Mouse (Mus musculus) lung, embryonic 16.5 days (tissue): ENCODE measurements around the gene Ckm. TPM values are rescaled to one million over a fixed set of nuclear protein-coding genes. Genes with fewer than 3 reads are reported as not detected.
A peak's percentile ranks its signal among the peaks of the same experiment; 100 is the strongest.

ENCODE experiments used
- ATAC-seq: fragments of 200-750 bp; cut with Nextera tagmentation; 2 replicates; pipeline ENCODE4 v1.8.0; 2017; ENCODE audit warnings: low read depth, mild to moderate bottlenecking, moderate library complexity
- H3K27ac ChIP-seq: fragments of 300-500 bp; sonication (generic); 2 replicates; pipeline ENCODE4 v1.5.1; 2014; ENCODE audit warnings: mild to moderate bottlenecking, control low read depth, low read length
- H3K27me3 ChIP-seq: fragments of 300-500 bp; sonication (generic); 2 replicates; pipeline ENCODE4 v1.6.1; 2014; ENCODE audit warnings: low read depth, low read length, mixed read lengths; ENCODE audit not compliant: control insufficient read depth, insufficient read depth
- H3K36me3 ChIP-seq: fragments of 300-500 bp; sonication (generic); 2 replicates; pipeline ENCODE4 v1.6.1; 2014; ENCODE audit warnings: low read length; ENCODE audit not compliant: control insufficient read depth, insufficient read depth
- H3K4me1 ChIP-seq: fragments of 300-500 bp; sonication (generic); replicated peaks from 2 replicates; pipeline ENCODE4 v1.6.1; 2014; ENCODE audit warnings: low read length, mixed read lengths; ENCODE audit not compliant: control insufficient read depth, insufficient read depth
- H3K4me2 ChIP-seq: fragments of 300-500 bp; sonication (generic); 2 replicates; pipeline ENCODE4 v1.6.1; 2014; ENCODE audit warnings: low read depth, low read length, control low read depth
- H3K4me3 ChIP-seq: fragments of 300-500 bp; sonication (generic); 2 replicates; pipeline ENCODE4 v1.5.1; 2014; ENCODE audit warnings: mild to moderate bottlenecking, low read length, control low read depth
- H3K9ac ChIP-seq: fragments of 300-500 bp; sonication (generic); 2 replicates; pipeline ENCODE4 v1.6.1; 2014; ENCODE audit warnings: low read length, control low read depth
- H3K9me3 ChIP-seq: fragments of 300-500 bp; sonication (generic); 2 replicates; pipeline ENCODE4 v1.6.1; 2016; ENCODE audit warnings: low read length; ENCODE audit not compliant: control insufficient read depth
- WGBS: fragments of 180-500 bp; shearing (Covaris S2); extraction: QIAGEN DNeasy Blood & Tissue Kit; methylation state at CpG from one replicate; pipeline ENCODE4 v1.1.7; 2014; 5-methylcytosine and 5-hydroxymethylcytosine counted together
- polyA plus RNA-seq: library from polyadenylated mRNA; unstranded; fragments of >200 nt; fragmentation: Nextera tagmentation; extraction: Ambion mirVana; gene quantifications from 2 replicates; pipeline ENCODE4 v1.2.1, GENCODE M21; 2015

Gene Ckm
- polyA plus RNA-seq, 1 experiment from 2014 or later = 78.9 TPM

DNA sequence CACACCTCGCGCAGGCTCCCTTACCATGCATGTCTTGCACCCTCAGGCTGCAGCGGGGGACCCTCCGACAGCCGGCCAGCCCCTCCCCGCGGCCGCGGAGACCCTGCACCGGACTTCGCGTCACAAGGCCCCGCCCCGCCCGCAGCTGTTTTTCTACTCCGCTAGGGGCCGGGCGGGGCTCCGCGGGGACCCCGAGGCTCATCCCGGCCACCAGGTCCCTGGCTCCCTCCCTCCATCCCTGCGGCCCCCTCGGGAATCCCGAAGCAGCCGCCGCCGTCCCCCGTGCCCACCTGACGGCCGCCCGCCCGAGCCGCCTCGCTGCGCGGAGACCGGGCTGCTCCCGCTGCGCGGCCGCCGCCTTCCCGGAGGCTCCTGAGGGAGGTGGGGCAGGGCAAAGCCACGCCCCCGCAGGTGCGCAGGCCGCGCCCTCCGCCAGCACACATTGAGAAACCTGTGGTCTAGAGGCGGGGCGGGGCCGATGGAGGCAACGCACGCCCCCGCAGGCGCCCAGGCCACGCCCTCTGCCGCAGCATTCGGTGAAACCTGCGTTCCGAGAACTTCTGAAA is 762 bp upstream of the Ckm start, which contains the start of gene Klc3:
Klc3 (minus strand) TSS at position 374 of the 566 bp plus-strand sequence.
- peak; percentile 79 for ATAC-seq
- Histone ChIP-seq H3K9ac (peak within 1 kb of the TSS; percentile 69), H3K4me1 (peaks cover 3% of the 10 kb centered on the region), H3K27me3 (peaks cover 30% of the 10 kb centered on the region), H3K4me3 (peak within 1 kb of the TSS; percentile 70), H3K27ac (no peak within 1 kb of the TSS), H3K36me3 (no peaks in the 10 kb centered on the region), H3K9me3 (no peaks in the 10 kb centered on the region), H3K4me2 (peak within 1 kb of the TSS; percentile 95)
- WGBS = under 1% methylated on average over 60 of the region's 62 CpGs

DNA sequence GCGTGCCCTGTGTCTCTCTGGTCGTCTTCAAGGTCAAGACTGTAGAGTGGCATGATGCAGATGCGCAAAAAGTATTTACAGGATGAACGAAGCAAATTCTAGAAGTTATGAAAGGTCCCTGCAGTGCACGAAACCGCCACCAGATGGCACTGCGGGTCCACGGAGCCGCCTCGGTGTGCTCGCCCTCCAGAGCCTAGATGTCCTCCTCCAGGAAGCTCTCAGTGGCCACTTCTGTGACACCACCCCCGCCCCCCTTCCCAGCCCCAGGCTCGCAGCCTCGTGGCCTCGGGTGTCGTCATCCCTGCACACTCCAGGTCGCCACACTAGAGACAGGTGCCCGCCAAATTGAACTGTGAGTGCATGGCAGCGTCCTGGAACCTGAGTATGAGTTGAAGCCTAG is 841 bp downstream of the Ckm start:
- H3K4me2 ChIP-seq = peak overlapping the region; percentile 43; the same call in 1 of the 2 replicates

DNA sequence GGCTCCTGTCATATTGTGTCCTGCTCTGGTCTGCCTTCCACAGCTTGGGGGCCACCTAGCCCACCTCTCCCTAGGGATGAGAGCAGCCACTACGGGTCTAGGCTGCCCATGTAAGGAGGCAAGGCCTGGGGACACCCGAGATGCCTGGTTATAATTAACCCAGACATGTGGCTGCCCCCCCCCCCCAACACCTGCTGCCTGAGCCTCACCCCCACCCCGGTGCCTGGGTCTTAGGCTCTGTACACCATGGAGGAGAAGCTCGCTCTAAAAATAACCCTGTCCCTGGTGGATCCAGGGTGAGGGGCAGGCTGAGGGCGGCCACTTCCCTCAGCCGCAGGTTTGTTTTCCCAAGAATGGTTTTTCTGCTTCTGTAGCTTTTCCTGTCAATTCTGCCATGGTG is 5.2 kb downstream of the Ckm start:
- Histone ChIP-seq H3K27ac (no peak overlapping the region), H3K9ac (no peak overlapping the region), H3K4me2 (no peak overlapping the region), H3K4me1 (no peaks in the 10 kb centered on the region), H3K4me3 (no peak overlapping the region), H3K9me3 (0 out of 2 replicates have a peak, but pooled peaks cover 3% of the 10 kb centered on the region), H3K36me3 (no peaks in the 10 kb centered on the region), H3K27me3 (peaks cover 7% of the 10 kb centered on the region)
- no peak for ATAC-seq
- WGBS = 45% methylated on average over 6 of the region's 6 CpGs

More for the DNA sequence above, 841 bp downstream of the Ckm start:
- Histone ChIP-seq H3K36me3 (no peaks in the 10 kb centered on the region), H3K4me3 (0 out of 2 replicates have a peak overlapping the region, but pooled peaks have one; percentile 14), H3K4me1 (no peaks in the 10 kb centered on the region; the same call in 1 of the 2 replicates), H3K9ac (no peak overlapping the region), H3K9me3 (no peaks in the 10 kb centered on the region), H3K27me3 (peaks cover 30% of the 10 kb centered on the region), H3K27ac (no peak overlapping the region)
- WGBS = 2% methylated on average over 19 of the region's 19 CpGs
- ATAC-seq = peak; percentile 61

DNA sequence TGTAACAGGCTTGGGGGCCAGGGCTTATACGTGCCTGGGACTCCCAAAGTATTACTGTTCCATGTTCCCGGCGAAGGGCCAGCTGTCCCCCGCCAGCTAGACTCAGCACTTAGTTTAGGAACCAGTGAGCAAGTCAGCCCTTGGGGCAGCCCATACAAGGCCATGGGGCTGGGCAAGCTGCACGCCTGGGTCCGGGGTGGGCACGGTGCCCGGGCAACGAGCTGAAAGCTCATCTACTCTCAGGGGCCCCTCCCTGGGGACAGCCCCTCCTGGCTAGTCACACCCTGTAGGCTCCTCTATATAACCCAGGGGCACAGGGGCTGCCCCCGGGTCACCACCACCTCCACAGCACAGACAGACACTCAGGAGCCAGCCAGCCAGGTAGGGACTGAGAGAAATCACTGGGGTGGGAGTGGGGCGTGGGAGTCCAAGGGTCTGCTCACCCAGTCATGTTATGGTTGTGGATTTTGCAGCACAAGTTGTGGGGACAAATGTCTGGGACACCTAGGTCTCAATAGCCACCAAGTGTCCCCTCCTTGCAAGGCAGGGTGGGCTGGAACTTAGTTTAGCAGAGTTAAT is 6.3 kb downstream of the Ckm start:
- WGBS = 65% methylated on average over 11 of the region's 11 CpGs
- Histone ChIP-seq H3K36me3 (no peaks in the 10 kb centered on the region), H3K4me1 (no peaks in the 10 kb centered on the region), H3K9ac (no peak overlapping the region), H3K4me2 (no peak overlapping the region), H3K9me3 (0 out of 2 replicates have a peak, but pooled peaks cover 3% of the 10 kb centered on the region), H3K27ac (no peak overlapping the region), H3K27me3 (no peaks in the 10 kb centered on the region), H3K4me3 (no peak overlapping the region)
- peak; percentile 23; the same call in 1 of the 2 replicates for ATAC-seq

DNA sequence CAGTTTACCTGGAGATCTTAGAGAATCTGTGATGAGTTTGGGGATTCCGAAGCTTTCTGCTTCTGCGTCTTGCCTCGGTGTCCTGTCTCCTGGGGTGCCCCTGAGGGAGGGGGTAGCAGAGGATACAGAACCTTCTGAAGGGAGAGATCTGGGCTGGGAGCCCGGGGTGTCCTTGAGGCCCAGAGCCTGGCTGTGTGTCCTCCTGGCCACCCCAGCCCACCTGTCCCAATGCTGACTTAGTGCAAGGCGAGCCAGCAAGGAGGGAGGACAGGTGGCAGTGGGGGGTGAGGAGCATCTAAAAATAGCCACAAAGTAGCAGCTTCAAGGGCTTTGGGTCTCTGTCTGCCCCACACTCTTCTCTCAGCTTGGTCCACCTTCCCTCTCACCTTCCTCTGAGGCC is 7.2 kb downstream of the Ckm start:
- H3K27me3 ChIP-seq = no peaks in the 10 kb centered on the region
- H3K4me3 ChIP-seq = no peak overlapping the region
- no peaks in the 10 kb centered on the region for H3K36me3 ChIP-seq
- 0 out of 2 replicates have a peak, but pooled peaks cover 3% of the 10 kb centered on the region for H3K9me3 ChIP-seq
- H3K9ac ChIP-seq = no peak overlapping the region
- H3K4me1 ChIP-seq = no peaks in the 10 kb centered on the region
- 66% methylated on average over 5 of the region's 5 CpGs for WGBS
- no peak for ATAC-seq
- no peak overlapping the region for H3K4me2 ChIP-seq
- H3K27ac ChIP-seq = no peak overlapping the region

DNA sequence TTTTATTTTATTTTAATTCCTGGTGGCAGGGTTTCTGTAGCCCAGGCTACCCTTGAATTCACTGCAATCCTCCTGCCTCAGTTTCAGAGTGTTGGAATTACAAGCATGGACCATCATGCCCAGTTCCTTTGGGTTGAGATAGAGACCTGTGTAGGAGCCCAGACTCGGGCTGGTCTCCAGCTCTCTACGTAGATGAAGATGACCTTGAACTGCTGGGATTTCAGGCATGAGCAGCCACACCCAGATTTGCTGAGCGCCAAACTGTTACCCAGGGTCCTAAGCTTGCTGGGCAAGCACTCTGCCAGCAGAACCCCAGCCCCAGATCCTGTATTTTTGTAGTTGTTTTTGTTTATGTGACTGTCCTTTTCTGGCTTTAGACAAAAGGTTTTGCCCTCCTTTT is 8.9 kb downstream of the Ckm start:
- 0 out of 2 replicates have a peak, but pooled peaks cover 3% of the 10 kb centered on the region for H3K9me3 ChIP-seq
- no peak for ATAC-seq
- no peak overlapping the region for H3K9ac ChIP-seq
- H3K36me3 ChIP-seq = no peaks in the 10 kb centered on the region
- H3K27me3 ChIP-seq = peaks cover 2% of the 10 kb centered on the region; the same call in 1 of the 2 replicates
- H3K27ac ChIP-seq = no peak overlapping the region
- WGBS = 86% methylated on average over 3 of the region's 3 CpGs
- H3K4me3 ChIP-seq = no peak overlapping the region
- H3K4me1 ChIP-seq = no peaks in the 10 kb centered on the region
- no peak overlapping the region for H3K4me2 ChIP-seq

DNA sequence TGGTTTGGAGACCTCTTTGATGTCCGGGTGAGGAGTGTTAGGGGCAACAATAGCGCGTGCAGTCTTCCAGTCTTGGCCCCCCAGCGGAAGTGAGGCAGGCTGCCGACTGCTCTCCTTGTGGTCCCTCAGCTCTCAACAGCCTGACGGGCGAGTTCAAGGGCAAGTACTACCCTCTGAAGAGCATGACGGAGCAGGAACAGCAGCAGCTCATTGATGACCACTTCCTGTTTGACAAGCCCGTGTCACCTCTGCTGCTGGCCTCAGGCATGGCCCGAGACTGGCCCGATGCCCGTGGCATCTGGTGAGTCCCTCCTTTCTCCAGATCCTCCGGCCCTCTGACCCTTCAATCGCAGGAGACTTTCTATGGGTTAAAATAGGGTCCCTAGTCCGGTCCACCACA is 12.0 kb downstream of the Ckm start:
- H3K4me3 ChIP-seq = no peak overlapping the region
- H3K9ac ChIP-seq = no peak overlapping the region
- H3K4me2 ChIP-seq = no peak overlapping the region
- WGBS = 38% methylated on average over 15 of the region's 15 CpGs
- 0 out of 2 replicates have a peak, but pooled peaks cover 3% of the 10 kb centered on the region for H3K9me3 ChIP-seq
- H3K27me3 ChIP-seq = peaks cover 12% of the 10 kb centered on the region
- no peaks in the 10 kb centered on the region; the same call in 1 of the 2 replicates for H3K4me1 ChIP-seq
- ATAC-seq = no peak
- H3K36me3 ChIP-seq = no peaks in the 10 kb centered on the region
- H3K27ac ChIP-seq = no peak overlapping the region

DNA sequence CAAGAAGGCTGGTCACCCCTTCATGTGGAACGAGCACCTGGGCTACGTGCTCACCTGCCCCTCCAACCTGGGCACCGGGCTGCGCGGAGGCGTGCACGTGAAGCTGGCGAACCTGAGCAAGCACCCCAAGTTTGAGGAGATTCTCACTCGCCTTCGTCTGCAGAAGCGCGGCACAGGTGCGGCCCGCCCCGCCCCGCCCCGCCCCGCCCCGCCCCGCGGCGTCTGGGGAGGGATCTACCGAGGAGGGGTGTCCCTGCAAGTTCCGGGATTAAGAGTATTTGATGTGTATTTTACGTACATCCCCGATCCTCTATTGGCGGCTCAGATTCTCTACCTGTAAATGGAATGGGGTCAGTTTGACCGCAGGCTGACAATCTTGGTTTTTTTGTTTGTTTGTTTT is 15.5 kb downstream of the Ckm start:
- WGBS = 7% methylated on average over 28 of the region's 28 CpGs
- Histone ChIP-seq H3K27me3 (peaks cover 12% of the 10 kb centered on the region), H3K4me2 (peak overlapping the region; percentile 24), H3K4me3 (no peak overlapping the region; the same call in 1 of the 2 replicates), H3K9ac (no peak overlapping the region), H3K27ac (no peak overlapping the region), H3K4me1 (no peaks in the 10 kb centered on the region; the same call in 1 of the 2 replicates), H3K9me3 (no peaks in the 10 kb centered on the region), H3K36me3 (0 out of 2 replicates have a peak, but pooled peaks cover 3% of the 10 kb centered on the region)
- no peak for ATAC-seq

DNA sequence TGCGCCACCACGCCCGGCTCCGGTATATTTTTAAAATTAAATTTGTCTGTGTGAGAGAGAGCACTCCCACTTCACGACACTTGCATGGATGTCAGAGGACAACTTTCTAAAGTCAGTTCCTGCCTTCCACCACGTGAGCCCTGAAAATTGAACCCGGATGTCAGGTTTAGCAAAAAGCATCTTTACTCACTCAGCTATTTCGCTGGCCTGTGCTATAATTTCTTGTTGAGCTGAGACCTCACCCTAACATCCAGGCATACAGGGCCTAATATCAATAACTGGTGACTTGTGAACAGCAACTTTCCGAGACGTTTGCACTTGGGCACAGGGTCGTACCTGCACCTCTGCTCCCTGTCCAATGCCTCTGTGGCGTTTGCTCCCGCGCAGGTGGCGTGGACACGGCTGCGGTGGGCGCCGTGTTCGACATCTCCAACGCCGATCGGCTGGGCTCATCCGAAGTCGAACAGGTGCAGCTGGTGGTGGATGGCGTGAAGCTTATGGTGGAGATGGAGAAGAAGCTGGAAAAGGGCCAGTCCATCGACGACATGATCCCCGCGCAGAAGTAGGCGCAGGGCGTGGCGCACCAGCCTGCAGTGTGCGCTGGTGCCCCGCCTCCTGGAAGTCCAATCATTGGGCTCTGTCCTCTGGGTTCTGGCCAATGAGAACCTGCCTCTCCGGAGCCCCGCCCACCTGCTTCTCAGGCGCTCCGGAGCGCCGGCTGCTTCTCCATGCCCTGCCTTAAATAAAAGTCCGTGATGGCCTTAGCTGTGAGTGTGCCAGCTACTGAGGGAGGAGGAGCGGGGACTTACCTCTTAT is 16.5 kb downstream of the Ckm start:
- WGBS = 11% methylated on average over 43 of the region's 43 CpGs
- peak; percentile 97 for ATAC-seq
- peaks cover 12% of the 10 kb centered on the region for H3K27me3 ChIP-seq
- H3K4me2 ChIP-seq = peak overlapping the region; percentile 61
- H3K4me1 ChIP-seq = no peaks in the 10 kb centered on the region; the same call in 1 of the 2 replicates
- peak overlapping the region; percentile 38 for H3K4me3 ChIP-seq
- H3K27ac ChIP-seq = no peak overlapping the region
- H3K36me3 ChIP-seq = 0 out of 2 replicates have a peak, but pooled peaks cover 5% of the 10 kb centered on the region
- H3K9ac ChIP-seq = no peak overlapping the region
- H3K9me3 ChIP-seq = no peaks in the 10 kb centered on the region
